Mouse (Mus musculus): ENCODE measurements around the gene Gm1979.
"Not testable (repeated sequence)": the region's sequence is repeated elsewhere in the genome, so short reads cannot be mapped to it uniquely, and the experiment has no call there.

DNA sequence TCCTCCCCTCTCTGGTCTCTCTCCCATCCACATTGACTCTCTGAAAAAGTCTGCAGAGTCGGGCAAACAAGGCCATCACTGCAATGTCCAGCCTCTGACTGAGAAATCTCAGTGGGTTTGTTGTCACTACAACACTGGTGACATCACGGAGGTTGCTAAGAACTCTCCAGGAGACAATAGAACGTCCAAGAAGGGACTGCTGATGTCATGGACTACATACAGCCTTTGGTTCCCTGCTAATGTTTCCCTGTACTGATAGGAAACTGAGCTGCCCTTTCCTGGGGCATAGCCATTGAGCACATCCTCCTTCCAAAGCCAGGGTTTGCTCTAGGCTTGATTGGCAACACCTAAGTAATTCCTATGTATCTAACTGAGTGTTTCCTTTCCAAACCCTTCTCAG, 18.2 kb upstream of the Gm1979 start, which contains the start of gene Gm5862:
- TF ChIP-seq CTCF (IDR thresholded peaks at IDR 0.05; ENCODE audit: extremely low read depth, insufficient read length, insufficient replicate concordance, low read depth, low read length); POLR2A (IDR thresholded peaks at IDR 0.05; ENCODE audit: low read depth, low read length): not testable (repeated sequence)
